Mouse (Mus musculus): ENCODE results near the gene Atp8b4.

- TF ChIP-seq CTCF (IDR thresholded peaks at IDR 0.05) (no peak), EP300 (IDR thresholded peaks at IDR 0.05) (no peak)
Observed at GRCm38 (mm10) chr2:126515069-126515826, 14.8 kb upstream of the Atp8b4 start.
